Mouse (Mus musculus) frontal cortex, postnatal 36 days (tissue): ENCODE data around the gene Slc35d2.
"Not testable (repeated sequence)": the region's sequence is repeated elsewhere in the genome, so short reads cannot be mapped to it uniquely, and the experiment has no call there.

ENCODE experiments used
- DNase-seq, 2 experiments: peaks; one replicate each; pipeline ENCODE4 v3.0.0; 2022; ENCODE audit warnings: low spot score in 2 of 2

Gene Slc35d2

GRCm38 (mm10) chr13:64052281-64052680 lies 76.9 kb downstream of the Slc35d2 start:
- DNase-seq, result not testable (repeated sequence)

- DNase-seq, result no peak
Observed at GRCm38 (mm10) chr13:64050895-64051294, 78.3 kb downstream of the Slc35d2 start.

- no peak for DNase-seq
Observed at GRCm38 (mm10) chr13:64049535-64049934, 79.6 kb downstream of the Slc35d2 start.

GRCm38 (mm10) chr13:64048467-64048866 lies 80.7 kb downstream of the Slc35d2 start:
- no peak for DNase-seq
